Mouse (Mus musculus): ENCODE results near the gene Tmod3.
"Not testable (repeated sequence)": the region's sequence is repeated elsewhere in the genome, so short reads cannot be mapped to it uniquely, and the experiment has no call there.

Tmod3 gene

DNA sequence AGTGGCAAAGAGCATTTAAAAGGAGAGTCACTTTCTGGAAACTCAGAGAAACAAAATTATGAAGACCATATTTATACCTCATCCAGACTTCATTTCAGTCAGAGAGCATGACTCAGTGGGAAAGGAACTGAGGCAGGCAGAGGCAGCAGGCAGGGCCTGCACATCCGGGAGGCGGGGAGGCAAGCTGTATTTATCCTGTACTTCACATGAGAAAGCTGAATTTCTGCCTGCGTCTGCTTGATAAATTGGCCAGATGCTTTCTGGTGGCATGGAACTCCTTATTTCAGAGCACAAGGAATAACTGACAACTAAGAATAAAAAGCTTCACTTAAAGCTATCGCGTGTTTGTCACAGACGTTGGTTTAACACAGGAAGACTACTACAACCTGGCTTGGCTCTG lies 55.1 kb downstream of the Tmod3 start:
- in situ Hi-C loops (cut with MboI, MseI): no loop called here

DNA sequence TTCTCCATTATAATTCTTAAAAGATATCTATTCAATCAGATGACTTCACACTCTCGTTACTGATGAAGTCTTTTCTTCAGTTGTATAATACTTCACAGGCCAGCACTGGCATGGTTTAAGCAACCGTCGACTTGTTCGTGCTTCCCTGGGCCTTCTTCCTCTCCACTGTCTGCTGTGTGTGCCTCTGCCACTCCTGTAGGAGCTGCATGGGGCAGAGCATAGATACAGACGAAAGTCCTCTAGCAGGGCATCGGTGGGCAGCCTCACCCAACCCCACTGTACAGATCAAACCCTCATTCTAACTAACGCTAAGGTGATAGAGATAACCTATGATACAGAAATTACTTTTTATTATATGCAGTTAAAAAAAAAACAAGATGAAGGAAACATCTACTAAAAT lies 60.9 kb downstream of the Tmod3 start:
- in situ Hi-C loops (cut with MboI, MseI): no loop called here

DNA sequence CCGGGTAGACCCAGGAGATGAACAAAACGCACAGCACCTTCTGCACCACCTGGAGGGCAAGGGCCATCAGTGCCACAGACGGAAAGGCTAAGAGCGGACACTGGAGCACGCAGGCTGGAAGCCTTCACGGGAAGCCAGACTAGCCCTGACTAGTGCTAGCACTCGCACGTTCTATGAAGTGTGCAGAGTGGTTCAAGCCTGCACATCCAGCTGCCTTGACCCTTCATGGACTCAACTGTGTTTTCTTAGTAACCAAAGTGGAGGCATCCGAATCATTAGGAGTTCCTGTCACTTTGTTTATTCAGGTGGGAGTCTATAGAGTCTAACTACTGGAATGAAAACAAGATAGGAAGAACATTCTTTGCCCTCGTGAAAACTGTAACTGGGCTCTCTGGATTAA lies 63.5 kb downstream of the Tmod3 start:
- in situ Hi-C loops (cut with MboI, MseI): no loop called here

DNA sequence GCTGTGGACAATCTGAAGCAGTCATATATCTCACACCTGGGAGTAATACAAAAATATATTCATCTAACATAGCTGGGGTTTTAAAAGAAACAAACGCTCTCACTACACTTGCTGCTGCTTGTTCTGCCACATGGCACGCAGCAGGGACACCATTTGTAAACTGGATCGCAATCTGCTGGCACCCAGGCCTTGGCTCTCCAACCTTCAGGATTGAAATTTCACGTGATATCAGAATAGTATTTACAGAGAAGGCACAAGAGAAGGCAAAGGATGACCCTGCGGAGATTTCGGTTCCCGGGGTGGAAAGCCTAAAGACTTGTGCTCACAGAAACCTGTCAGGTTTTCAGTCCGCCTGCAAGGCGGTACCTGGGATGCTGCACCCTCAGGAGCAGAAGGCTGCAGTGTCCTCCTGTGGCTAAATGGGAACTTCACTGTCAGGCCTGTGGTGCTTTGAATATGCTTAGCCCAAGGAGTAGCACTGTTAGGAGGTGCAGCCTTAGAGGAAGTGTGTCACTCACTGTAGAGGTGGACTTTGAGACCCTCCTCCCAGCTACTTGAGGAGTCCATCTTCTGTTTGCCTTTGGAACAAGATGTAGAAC lies 65.0 kb downstream of the Tmod3 start:
- in situ Hi-C loops (cut with MboI, MseI): no loop called here

DNA sequence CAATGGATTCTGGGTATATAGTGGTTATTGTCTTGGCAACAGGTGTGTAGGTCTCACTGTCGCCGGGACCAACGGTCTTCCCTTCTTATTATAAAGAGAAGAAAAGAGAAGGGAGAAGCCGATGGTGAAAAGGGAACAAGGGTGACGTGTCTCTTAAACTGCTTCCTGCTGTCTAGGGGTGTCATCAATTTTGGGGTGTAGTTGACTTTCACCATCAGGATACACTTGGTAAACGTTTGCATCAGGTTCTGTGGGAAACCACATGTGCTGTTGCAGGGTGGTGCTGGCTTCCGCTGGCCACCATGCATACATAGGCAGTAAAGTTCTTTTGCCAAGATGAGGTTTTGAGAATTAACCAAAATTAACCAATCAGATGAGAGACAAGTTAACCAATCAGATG lies 71.2 kb downstream of the Tmod3 start:
- in situ Hi-C loops (cut with MboI, MseI): not testable (repeated sequence)

DNA sequence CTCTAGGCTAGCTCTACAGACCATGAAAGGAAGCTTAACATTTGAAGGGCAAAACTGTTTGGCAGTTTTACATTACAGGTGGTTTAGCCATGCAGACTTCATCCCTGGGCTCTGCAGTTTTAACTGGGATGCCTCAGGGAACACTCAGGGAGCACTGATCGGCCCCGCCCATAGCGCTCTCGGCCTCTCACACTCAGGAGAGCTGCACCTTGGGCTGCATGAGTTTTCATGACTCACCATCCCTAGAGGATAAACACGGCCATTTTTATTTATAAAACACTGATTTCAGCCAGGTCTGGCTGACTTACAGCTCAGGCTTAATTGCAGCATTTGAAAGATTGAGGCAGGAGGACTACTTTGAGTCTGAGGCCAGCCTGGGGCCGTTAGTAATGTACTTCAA lies 74.2 kb downstream of the Tmod3 start:
- in situ Hi-C loops (cut with MboI, MseI): no loop called here

DNA sequence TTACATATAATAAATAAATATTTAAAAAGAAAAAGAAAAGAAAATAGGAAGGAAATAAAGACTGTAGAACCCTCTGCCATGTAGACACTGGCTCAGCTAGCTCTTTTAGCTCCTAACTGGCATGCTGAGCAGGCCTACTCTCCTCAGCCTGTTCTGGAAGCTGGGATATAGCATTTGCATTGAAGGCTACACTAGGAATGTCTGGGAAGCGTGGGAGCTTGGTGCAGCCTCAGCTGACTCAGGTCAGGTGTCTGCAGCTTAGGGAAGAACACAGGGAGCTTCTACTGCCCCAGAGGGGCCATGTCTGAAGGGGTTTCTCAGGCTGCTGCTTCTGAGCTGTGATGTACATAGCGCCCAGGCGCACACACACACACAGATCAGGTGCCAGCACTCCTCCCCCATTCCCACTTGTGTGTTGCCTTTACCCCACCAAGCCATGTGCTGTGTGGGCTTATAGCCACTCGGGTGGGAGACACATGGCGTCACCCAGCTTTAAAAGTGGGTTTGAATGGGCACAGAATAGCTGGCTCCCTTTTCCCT lies 78.9 kb downstream of the Tmod3 start:
- in situ Hi-C loops (cut with MboI, MseI): no loop called here

DNA sequence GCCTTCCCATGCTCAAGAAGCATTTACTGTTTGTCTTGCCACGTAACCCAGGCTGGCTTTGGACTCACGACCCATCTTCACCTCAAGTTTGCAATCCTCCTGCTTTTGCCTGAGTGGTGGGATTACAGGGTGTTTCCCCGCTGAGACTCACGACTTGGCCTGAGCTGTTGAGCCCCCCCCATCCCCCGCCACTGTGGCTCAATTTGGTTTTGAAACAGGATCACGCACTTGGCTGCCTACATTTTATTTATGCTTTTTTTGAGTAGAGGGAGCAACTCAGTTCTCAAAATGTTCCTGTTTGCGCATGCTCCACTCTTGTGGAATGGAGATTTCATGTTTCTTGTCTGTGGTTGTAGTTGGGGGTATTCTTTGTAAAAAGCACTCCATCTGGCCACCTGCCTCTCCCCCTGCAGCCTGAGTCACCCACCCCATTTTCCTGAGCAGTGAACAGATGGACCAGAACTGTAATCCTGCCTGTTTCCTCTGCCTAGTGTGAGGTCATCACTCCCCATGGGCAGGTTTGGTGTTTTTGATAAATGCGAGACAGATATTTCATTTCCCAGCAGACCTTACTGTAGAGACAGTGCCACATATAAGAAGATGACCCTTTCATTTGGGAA lies 80.2 kb downstream of the Tmod3 start:
- in situ Hi-C loops (cut with MboI, MseI): no loop called here

DNA sequence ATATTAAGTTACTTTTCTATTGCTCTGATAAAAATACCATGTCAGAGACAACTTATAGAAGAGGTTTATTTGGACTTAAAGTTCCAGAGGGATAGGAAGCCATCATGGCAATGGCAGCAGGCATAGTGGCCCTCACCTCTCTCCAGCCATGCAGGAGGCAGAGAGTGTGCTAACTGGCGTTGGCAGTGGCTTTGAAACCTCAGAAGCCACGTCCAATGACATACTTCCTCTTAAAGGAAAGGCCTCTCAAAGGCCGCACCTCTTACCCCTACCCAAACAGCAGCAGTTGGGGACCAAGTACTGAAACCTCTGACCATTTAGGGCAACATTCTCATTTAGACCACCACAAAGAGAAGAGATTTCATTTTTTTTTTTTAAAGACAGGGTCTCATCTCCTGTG lies 82.2 kb downstream of the Tmod3 start:
- in situ Hi-C loops (cut with MboI, MseI): no loop called here

DNA sequence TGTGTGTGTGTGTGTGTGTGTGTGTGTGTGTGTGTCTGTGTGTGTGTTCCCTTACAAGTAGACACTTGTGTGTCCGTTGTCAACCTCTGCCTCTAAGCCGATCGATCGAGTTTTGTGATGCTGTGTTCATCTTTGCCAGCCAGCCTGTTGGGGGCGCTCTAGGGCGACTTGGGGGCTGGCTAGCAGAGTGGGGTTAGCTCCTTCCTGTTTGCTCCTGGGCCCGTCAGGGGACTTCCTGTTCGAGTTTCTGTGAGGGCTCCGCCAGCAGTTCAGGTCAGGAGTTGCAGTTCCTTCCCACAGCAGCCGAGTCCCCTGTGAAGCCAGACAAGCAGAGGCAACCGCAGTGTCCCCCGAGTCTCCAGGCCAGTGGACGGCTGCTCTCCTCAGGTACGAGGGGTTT lies 91.2 kb downstream of the Tmod3 start:
- in situ Hi-C loops (cut with MboI, MseI): no loop called here

DNA sequence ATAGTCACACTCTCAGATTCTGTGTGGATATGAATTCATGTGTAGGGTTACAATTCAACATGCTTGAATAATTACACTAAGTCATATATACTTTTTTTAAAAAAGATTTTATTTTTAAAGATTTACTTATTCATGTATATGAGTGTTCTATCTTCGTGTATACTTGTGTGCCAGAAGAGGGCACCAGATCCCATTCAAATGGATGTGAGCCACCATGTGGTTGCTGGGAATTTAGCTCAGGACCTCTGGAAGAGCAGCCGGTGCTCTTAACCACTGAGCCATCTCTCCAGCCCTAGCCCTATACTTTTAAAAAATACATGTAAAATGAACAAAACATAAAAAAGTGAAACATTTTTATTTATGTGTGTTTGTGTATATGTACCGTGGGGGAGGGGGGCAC lies 91.9 kb downstream of the Tmod3 start:
- in situ Hi-C loops (cut with MboI, MseI): no loop called here

DNA sequence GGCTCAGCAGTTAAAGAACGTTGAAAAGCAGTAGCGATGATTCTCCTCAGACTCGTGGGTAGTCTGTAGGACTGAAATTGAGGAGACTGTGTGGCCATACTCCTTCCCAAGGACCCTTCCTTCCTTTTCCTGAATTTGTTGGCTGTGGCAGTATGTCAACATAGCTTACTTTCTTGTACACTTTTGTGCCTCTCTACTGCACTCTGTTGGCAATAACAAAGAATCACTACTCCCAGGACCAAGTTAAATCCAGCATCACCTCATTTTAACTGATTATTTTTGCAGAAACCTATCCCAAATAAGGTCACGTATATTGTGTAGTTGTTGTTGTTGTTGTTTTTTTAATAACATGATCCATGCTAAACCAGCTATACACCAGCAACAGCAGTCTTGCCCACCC lies 92.8 kb downstream of the Tmod3 start:
- in situ Hi-C loops (cut with MboI, MseI): no loop called here

DNA sequence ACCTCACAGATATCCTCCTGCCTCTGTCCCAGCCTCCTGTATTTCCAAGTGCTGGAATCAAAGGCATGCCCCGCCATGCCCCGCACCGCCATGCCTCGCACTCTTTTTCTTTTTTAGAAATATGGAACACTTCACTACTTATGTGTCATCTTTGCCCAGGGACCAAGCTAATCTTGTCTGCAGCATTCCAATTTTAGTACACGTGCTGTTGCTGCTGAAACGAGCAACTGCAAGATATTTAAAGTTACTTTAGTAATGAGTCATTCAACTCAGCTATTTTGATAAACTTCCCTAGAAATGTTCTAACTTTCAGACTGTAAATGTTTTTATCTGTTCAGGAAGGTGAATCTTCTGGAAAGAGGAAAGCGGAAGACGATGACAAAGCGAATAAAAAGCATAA lies 93.6 kb downstream of the Tmod3 start:
- in situ Hi-C loops (cut with MboI, MseI): no loop called here

DNA sequence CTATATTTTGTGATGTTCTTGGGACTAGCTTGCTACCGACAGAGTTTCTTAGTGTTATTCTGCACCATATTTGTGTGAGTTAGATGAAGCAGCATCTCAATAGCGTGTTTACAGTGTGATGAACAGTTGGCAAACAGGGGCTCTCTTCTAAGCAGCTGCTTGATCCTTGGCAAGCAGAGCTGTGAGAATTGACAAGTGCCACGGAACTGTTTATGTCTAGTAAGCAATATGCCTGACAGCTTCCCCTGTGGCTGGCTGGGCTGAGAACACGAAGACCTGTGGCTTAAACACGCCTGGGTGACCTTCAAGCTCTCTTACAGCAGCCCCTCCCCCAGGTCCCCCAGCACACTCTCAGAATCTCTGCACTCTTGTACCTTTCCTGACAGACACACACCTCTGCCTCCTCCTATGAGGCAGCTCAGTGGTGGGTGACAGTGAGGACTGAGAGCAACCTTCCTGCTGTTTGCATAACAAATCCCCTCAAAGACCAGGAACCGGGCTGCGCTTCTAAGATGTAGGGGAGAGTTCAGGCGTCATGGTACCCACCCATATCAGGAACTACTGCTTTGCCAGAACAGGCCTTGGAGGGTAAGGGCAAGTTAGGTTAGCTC lies 96.3 kb downstream of the Tmod3 start:
- in situ Hi-C loops (cut with MboI, MseI): no loop called here

DNA sequence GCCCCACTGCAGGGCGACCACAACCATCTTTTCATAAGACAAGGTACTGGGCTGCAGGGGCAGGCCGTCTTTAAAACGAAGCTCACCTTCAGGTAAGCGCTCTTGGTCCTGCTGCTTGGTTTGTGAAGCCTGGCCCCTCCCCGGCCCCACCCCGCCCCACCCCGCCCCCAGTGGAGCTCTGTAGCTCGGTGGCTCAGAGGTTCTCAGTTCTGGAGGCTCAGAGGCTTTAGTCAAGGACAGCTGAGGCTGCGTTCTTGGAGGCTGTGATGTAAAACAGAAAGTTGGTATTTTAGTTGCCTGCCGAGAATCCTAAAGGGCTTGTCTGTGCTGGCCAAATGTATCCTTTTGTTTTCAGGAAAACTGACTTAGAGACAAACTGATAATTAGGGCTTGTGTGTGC lies 103.8 kb downstream of the Tmod3 start:
- in situ Hi-C loops (cut with MboI, MseI): no loop called here

DNA sequence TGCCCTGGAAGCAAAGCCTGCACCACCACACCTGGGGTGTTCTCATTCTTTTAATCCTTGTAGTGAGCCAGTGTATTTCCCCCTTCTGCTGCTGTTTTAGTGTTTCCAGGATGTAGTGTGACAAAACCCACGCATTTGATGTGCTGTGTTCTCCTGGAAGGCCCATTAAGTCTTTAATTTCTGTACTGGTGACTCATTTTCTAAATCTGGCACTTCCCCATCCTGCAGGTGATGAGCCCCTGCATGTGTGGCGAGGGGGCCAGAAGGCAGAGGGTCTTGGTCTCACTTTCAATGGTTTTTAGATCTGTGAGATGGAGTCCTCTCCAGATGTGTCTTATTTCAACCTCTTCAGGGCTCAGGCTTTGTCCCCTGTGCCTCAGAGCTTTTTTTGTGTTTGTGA lies 105.5 kb downstream of the Tmod3 start:
- in situ Hi-C loops (cut with MboI, MseI): no loop called here

DNA sequence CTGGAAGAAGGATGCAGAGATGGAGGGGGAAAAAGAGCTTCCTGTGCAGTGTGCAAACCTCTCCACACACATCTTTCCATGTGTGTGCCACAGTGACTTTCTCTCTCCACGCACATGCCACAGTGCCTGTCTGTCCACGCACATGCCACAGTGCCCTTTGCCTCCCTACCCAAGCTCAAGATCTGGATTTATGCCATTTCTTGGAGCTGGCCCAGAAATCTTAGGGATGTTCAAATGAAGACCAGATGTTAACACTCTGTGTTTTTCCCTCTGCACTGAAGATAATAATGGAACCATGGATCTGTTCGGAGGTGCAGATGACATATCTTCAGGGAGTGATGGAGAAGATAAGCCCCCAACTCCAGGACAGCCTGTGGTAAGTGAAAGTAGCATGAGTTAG lies 111.4 kb downstream of the Tmod3 start:
- in situ Hi-C loops (cut with MboI, MseI): loop anchor here (5.0 kb wide), 1 partner anchor 56 kb away; no protein-coding TSS in a partner anchor

Measured in T-helper 1 cell (primary cell).